Mouse (Mus musculus) C2C12 (cell line): Measurements from ENCODE around the gene St7l.

ENCODE experiments used
- CTCF ChIP-seq: IDR thresholded peaks from one replicate; pipeline ENCODE4 v1.5.1; 2011; ENCODE audit not compliant: control insufficient read depth, insufficient read depth, insufficient read length
- MAX ChIP-seq: IDR thresholded peaks from one replicate; pipeline ENCODE4 v1.6.1; 2011; ENCODE audit warnings: mild to moderate bottlenecking, control low read depth
- USF1 ChIP-seq: IDR thresholded peaks from one replicate; pipeline ENCODE4 v1.6.1; 2011; ENCODE audit warnings: low read depth, mild to moderate bottlenecking, control low read depth, moderate library complexity

- no peak for TF ChIP-seq CTCF
- no peak for TF ChIP-seq USF1
- no peak for TF ChIP-seq MAX
Measured at GRCm38 (mm10) chr3:104906007-104906406, 42.2 kb downstream of the St7l start.
